16 mouse cellular contexts compared by ENCODE assay signal in the genomic region with DNA sequence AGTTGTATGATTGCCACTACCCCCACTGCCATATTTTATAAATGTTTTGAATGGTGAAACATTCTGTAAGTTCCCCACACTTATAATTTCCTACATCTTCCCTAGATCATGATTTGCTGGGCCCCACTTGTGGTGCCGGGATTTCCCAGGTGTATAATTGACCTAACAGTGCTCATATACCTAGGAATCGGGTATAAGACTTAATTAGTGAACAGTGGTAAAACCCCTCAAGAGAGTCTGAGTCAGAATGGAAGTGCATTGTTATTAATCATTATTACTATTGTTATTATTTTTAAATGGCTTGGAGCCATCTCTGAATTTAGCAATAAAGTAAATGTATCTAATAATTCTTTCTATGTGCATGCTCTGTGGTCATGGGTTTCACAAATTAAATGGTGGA.
DNase-seq lines count a peak whose midpoint lies in the region; ATAC-seq and TF ChIP-seq lines count a peak whose summit lies in the region.
"Had no signal": no experiment of that assay in that cellular context is flagged by ENCODE, and none has a peak within 500 bp of the region (broad histone marks: within the 10 kb centered on the region; RNA-seq: fewer than 3 reads in every experiment).

No protein-coding gene starts in this region.

- no peaks in the 10 kb centered on the region for H3K9me3 ChIP-seq in hindbrain, embryonic 14.5 days (ENCODE audit: control insufficient read depth, low read length)
- H3K9me3 ChIP-seq in hindbrain, embryonic 12.5 days (replicated peaks): no peaks in the 10 kb centered on the region
- H3K9me3 ChIP-seq in lung, embryonic 14.5 days (ENCODE audit: low read depth, low read length): no peaks in the 10 kb centered on the region
- H3K9me3 ChIP-seq in stomach, embryonic 16.5 days (replicated peaks; ENCODE audit: control insufficient read depth, low read length): no peaks in the 10 kb centered on the region
- H3K9me3 ChIP-seq: forebrain, embryonic 10.5 days; hindbrain, embryonic 13.5 days; midbrain, embryonic 15.5 days had no signal

- ATAC-seq in hindbrain, embryonic 14.5 days (ENCODE audit: low FRiP score): no peak
- ATAC-seq in hindbrain, embryonic 12.5 days (ENCODE audit: low FRiP score): no peak
- no peak for ATAC-seq in lung, embryonic 14.5 days (ENCODE audit: insufficient read depth)
- ATAC-seq in stomach, embryonic 16.5 days (ENCODE audit: insufficient read depth, low FRiP score): no peak
- ATAC-seq: forebrain, postnatal 0 days; midbrain, embryonic 15.5 days had no signal

- peak overlapping the region; percentile 31; the same call in 1 of the 2 replicates for H3K4me3 ChIP-seq in heart, adult 2 months
- no peak overlapping the region for H3K4me3 ChIP-seq in hindbrain, embryonic 14.5 days (replicated peaks; ENCODE audit: low read length)
- H3K4me3 ChIP-seq in hindbrain, embryonic 12.5 days: no peak overlapping the region
- no peak overlapping the region for H3K4me3 ChIP-seq in lung, embryonic 14.5 days (ENCODE audit: low read depth, low read length)
- H3K4me3 ChIP-seq in lung, adult 2 months (replicated peaks; ENCODE audit: extremely low read depth, low read depth, low read length): no peak overlapping the region
- H3K4me3 ChIP-seq in stomach, embryonic 16.5 days (replicated peaks; ENCODE audit: low read length): no peak overlapping the region
- H3K4me3 ChIP-seq: forebrain, embryonic 10.5 days; hindbrain, embryonic 13.5 days; midbrain, embryonic 15.5 days had no signal

- intact Hi-C loops in heart, adult 2 months (cut with DNase I): loop anchor here (2.0 to 5.0 kb wide), 5 partner anchors 83 to 403 kb away; a partner anchor contains a TSS
- intact Hi-C loops in heart, postnatal 36 days (cut with DNase I): loop anchor here (2.0 to 5.0 kb wide), 5 partner anchors 47 to 403 kb away; no protein-coding TSS in a partner anchor

- no peak for TF ChIP-seq EP300 in heart, adult 2 months (IDR thresholded peaks at IDR 0.05; ENCODE audit: insufficient read depth, low read depth, low read length)

- H3K36me3 ChIP-seq in heart, adult 2 months (ENCODE audit: control insufficient read depth, insufficient read depth, low read length): peaks cover 13% of the 10 kb centered on the region
- H3K36me3 ChIP-seq in hindbrain, embryonic 14.5 days (replicated peaks; ENCODE audit: control insufficient read depth, insufficient read depth): no peaks in the 10 kb centered on the region
- no peaks in the 10 kb centered on the region for H3K36me3 ChIP-seq in hindbrain, embryonic 12.5 days
- H3K36me3 ChIP-seq in lung, embryonic 14.5 days (ENCODE audit: insufficient read depth): no peaks in the 10 kb centered on the region
- H3K36me3 ChIP-seq in stomach, embryonic 16.5 days (ENCODE audit: control insufficient read depth, insufficient read depth, low read length): no peaks in the 10 kb centered on the region
- H3K36me3 ChIP-seq: forebrain, embryonic 10.5 days; hindbrain, embryonic 13.5 days; midbrain, embryonic 15.5 days had no signal

- H3K27ac ChIP-seq in heart, adult 2 months: peak overlapping the region; percentile 87
- H3K27ac ChIP-seq in hindbrain, embryonic 14.5 days: 0 out of 2 replicates have a peak overlapping the region, but pooled peaks have one; percentile 34
- H3K27ac ChIP-seq in hindbrain, embryonic 12.5 days: no peak overlapping the region
- H3K27ac ChIP-seq in lung, embryonic 14.5 days (ENCODE audit: low read depth): 0 out of 2 replicates have a peak overlapping the region, but pooled peaks have one; percentile 19
- H3K27ac ChIP-seq in stomach, embryonic 16.5 days (ENCODE audit: low read length): no peak overlapping the region

- no peak for DNase-seq in heart, adult 2 months
- DNase-seq in heart, postnatal 36 days: no peak
- DNase-seq in hindbrain, embryonic 14.5 days (ENCODE audit: low spot score): no peak
- DNase-seq in lung, embryonic 14.5 days: no peak
- DNase-seq in lung, adult 2 months: no peak
- DNase-seq in natural killer cell, adult 2 months (ENCODE audit: low spot score in 2 of 2): no peak
- DNase-seq: embryo, embryonic 11 days; forebrain, postnatal 0 days; right cerebral cortex, postnatal 25 days; thymus, adult 2 months had no signal

- H3K4me2 ChIP-seq in hindbrain, embryonic 14.5 days (replicated peaks): no peak overlapping the region
- H3K4me2 ChIP-seq in hindbrain, embryonic 12.5 days (replicated peaks): no peak overlapping the region
- no peak overlapping the region for H3K4me2 ChIP-seq in lung, embryonic 14.5 days
- H3K4me2 ChIP-seq in stomach, embryonic 16.5 days (ENCODE audit: low read depth, low read length): peak overlapping the region; percentile 43
- H3K4me2 ChIP-seq: liver, embryonic 11.5 days; midbrain, embryonic 15.5 days had no signal

- no peak for TF ChIP-seq CTCF in heart, adult 2 months (IDR thresholded peaks at IDR 0.05)
- TF ChIP-seq CTCF in lung, embryonic 14.5 days (IDR thresholded peaks at IDR 0.05; ENCODE audit: low read depth): no peak
- TF ChIP-seq CTCF in lung, adult 2 months (IDR thresholded peaks at IDR 0.05; ENCODE audit: insufficient read depth, low read length): no peak

- H3K9ac ChIP-seq in heart, adult 2 months (ENCODE audit: low read depth, low read length): no peak overlapping the region; the same call in 1 of the 2 replicates
- H3K9ac ChIP-seq in hindbrain, embryonic 14.5 days: no peak overlapping the region
- no peak overlapping the region for H3K9ac ChIP-seq in hindbrain, embryonic 12.5 days
- H3K9ac ChIP-seq in lung, embryonic 14.5 days: no peak overlapping the region
- no peak overlapping the region for H3K9ac ChIP-seq in stomach, embryonic 16.5 days (ENCODE audit: low read length)
- H3K9ac ChIP-seq: hindbrain, embryonic 13.5 days; midbrain, embryonic 15.5 days had no signal

- WGBS in heart, adult 2 months: 58% methylated on average over 2 of the region's 2 CpGs
- WGBS in hindbrain, embryonic 14.5 days: 56% methylated on average over 2 of the region's 2 CpGs
- WGBS in hindbrain, embryonic 12.5 days: 74% methylated on average over 2 of the region's 2 CpGs
- 81% methylated on average over 2 of the region's 2 CpGs for WGBS in lung, embryonic 14.5 days
- 64% methylated on average over 2 of the region's 2 CpGs for WGBS in lung, adult 2 months
- 76% methylated on average over 2 of the region's 2 CpGs for WGBS in stomach, embryonic 16.5 days

- TF ChIP-seq POLR2A in heart, adult 2 months (IDR thresholded peaks at IDR 0.05; ENCODE audit: insufficient read depth, low read depth, low read length): no peak
- no peak for TF ChIP-seq POLR2A in lung, adult 2 months (IDR thresholded peaks at IDR 0.05; ENCODE audit: borderline replicate concordance, extremely low read depth, low read depth, low read length)

- peaks cover 4% of the 10 kb centered on the region for H3K79me2 ChIP-seq in heart, adult 2 months (replicated peaks; ENCODE audit: control insufficient read depth, insufficient read depth, low read length)

- H3K4me1 ChIP-seq in heart, adult 2 months (ENCODE audit: control insufficient read depth, insufficient read depth, low read length): peaks cover 15% of the 10 kb centered on the region
- peaks cover 33% of the 10 kb centered on the region for H3K4me1 ChIP-seq in hindbrain, embryonic 14.5 days (replicated peaks; ENCODE audit: control insufficient read depth, insufficient read depth, low read length)
- peaks cover 29% of the 10 kb centered on the region for H3K4me1 ChIP-seq in hindbrain, embryonic 12.5 days
- peaks cover 21% of the 10 kb centered on the region for H3K4me1 ChIP-seq in lung, embryonic 14.5 days (ENCODE audit: insufficient read depth)
- H3K4me1 ChIP-seq in lung, adult 2 months (ENCODE audit: control insufficient read depth, insufficient read depth, low read length): peaks cover 14% of the 10 kb centered on the region
- H3K4me1 ChIP-seq in stomach, embryonic 16.5 days (ENCODE audit: control insufficient read depth, insufficient read depth, low read length): peaks cover 10% of the 10 kb centered on the region; the same call in 1 of the 2 replicates

- no peaks in the 10 kb centered on the region for H3K27me3 ChIP-seq in heart, adult 2 months (ENCODE audit: control insufficient read depth, insufficient read depth, low read length)
- no peaks in the 10 kb centered on the region for H3K27me3 ChIP-seq in hindbrain, embryonic 14.5 days (ENCODE audit: control insufficient read depth, insufficient read depth, low read length)
- H3K27me3 ChIP-seq in hindbrain, embryonic 12.5 days: no peaks in the 10 kb centered on the region
- H3K27me3 ChIP-seq in lung, embryonic 14.5 days (ENCODE audit: insufficient read depth, low read length): no peaks in the 10 kb centered on the region
- no peaks in the 10 kb centered on the region for H3K27me3 ChIP-seq in stomach, embryonic 16.5 days (ENCODE audit: control insufficient read depth, insufficient read depth, low read length)
- H3K27me3 ChIP-seq: hindbrain, embryonic 13.5 days; midbrain, embryonic 15.5 days had no signal

Comparison
In these comparisons a context has a peak if more than half of its experiments do, and no peak if none do; other contexts are left out.
1. H3K27ac ChIP-seq: peak in heart, adult 2 months (single experiment), hindbrain, embryonic 14.5 days (single experiment) and lung, embryonic 14.5 days (single experiment); none in hindbrain, embryonic 12.5 days (single experiment) and stomach, embryonic 16.5 days (single experiment).